Mouse (Mus musculus): ENCODE results near the gene Grwd1. TPM values are rescaled to one million over a fixed set of nuclear protein-coding genes. Genes with fewer than 3 reads are reported as not detected.
"Not testable (repeated sequence)": the region's sequence is repeated elsewhere in the genome, so short reads cannot be mapped to it uniquely, and the experiment has no call there.

Gene Grwd1
- 44.0 and 46.7 TPM in 2 replicates for polyA plus RNA-seq (2015; fragmentation: Nextera tagmentation; extraction: Ambion mirVana)

DNA sequence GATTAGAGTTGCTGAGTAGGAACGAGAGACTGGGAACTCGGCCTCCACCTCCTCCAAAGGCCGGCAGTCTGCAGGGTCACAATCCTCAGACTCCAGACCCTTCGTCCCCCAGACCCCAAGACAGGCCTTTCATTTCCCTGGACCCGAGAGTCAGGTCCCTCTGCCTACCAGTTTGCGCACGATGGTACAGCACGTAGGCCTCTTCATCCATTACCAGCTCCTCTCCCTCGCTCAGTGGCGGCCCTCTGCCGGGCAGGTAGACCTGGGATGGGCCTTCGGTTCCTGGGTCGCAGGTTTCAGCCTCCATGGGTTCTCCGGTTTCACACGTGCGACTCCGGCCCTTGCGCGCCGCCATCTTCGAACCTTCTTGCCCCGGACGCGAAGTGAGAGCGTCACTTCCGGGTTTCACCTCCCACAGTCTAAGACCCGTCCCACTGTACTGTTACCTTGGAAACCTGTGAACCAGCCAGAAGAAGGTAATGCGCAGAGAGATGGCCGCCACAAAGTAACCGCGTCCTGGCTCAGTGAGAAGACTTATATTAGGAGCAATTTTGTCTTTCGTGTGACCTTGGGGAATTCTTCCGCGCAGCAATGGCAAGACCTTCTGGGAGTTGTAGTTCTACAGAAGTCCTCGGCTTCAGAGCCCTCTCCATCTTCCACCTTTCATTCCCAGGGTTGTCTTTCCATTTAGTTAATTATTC, at the start of gene Grwd1:
TSS of gene Grwd1 (minus strand) at position 518 of the 701 bp plus-strand sequence.
- under 1% methylated on average over 35 of the region's 35 CpGs for WGBS
- Histone ChIP-seq H3K4me2 (ENCODE audit: low read length) (peak within 1 kb of the TSS; percentile 91), H3K27me3 (replicated peaks; ENCODE audit: control insufficient read depth, insufficient read depth, low read length) (peaks cover 39% of the 10 kb centered on the region), H3K9ac (ENCODE audit: low read depth, low read length) (peak within 1 kb of the TSS; percentile 75), H3K36me3 (ENCODE audit: control insufficient read depth, insufficient read depth, low read length) (peaks cover 11% of the 10 kb centered on the region), H3K9me3 (ENCODE audit: control insufficient read depth, low read length) (no peaks in the 10 kb centered on the region), H3K4me1 (ENCODE audit: control insufficient read depth, insufficient read depth, low read depth, low read length) (peaks cover 15% of the 10 kb centered on the region), H3K27ac (ENCODE audit: low read depth, low read length) (peak within 1 kb of the TSS; percentile 87), H3K4me3 (ENCODE audit: low read length) (peak within 1 kb of the TSS; percentile 84)
- ATAC-seq = peak; percentile 92

DNA sequence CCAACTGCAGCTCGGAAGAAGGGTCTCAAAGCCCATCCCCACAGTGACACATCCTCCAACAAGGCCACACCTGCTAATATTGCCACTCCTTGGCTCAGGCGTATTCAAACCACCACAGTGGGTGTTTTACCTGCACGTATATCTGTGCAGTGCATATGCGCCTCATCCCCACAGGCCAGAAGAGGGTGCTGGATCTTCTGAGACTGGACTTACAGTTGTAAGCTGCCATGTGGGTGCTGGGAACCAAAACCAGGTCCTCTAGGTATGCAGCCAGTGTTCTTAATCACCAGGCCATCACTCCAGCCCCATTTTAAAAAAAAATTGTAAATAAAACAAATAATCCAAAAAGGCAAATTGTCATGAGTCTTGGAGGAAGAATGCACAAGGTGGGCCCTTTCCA, 49.8 kb upstream of the Grwd1 start:
- no peaks in the 10 kb centered on the region for H3K4me1 ChIP-seq (ENCODE audit: control insufficient read depth, insufficient read depth, low read depth, low read length)
- H3K36me3 ChIP-seq (ENCODE audit: control insufficient read depth, insufficient read depth, low read length) = peaks cover 56% of the 10 kb centered on the region
- WGBS = 90% methylated on average over 4 of the region's 4 CpGs
- H3K4me2 ChIP-seq (ENCODE audit: low read length) = no peak overlapping the region
- ATAC-seq = no peak
- H3K9ac ChIP-seq (ENCODE audit: low read depth, low read length) = no peak overlapping the region
- no peak overlapping the region for H3K27ac ChIP-seq (ENCODE audit: low read depth, low read length)
- H3K9me3 ChIP-seq (ENCODE audit: control insufficient read depth, low read length) = no peaks in the 10 kb centered on the region
- H3K4me3 ChIP-seq (ENCODE audit: low read length) = no peak overlapping the region
- H3K27me3 ChIP-seq (replicated peaks; ENCODE audit: control insufficient read depth, insufficient read depth, low read length) = no peaks in the 10 kb centered on the region

DNA sequence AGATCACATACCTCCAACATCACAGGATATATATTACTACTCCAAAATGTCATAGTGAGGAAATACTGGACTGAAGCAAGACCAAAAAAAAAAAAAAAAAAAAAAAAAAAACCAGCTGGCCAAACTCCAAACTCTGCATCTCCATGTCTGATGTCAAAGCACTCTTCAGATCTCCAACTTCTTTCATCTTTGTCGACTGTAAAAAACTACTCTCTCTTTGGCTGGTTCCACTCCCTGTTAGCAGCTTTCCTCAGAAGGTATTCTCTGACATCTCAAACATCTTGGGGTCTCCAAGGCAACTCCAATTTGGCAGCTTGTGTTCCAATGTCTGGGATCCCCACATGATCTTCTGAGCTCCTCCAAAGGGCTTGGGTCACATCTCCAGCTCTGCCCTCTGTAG, 47.5 kb upstream of the Grwd1 start, which contains the start of gene Grin2d:
TSS of gene Grin2d (minus strand) at position 101 of the 400 bp plus-strand sequence.
- not testable (repeated sequence) for H3K4me2 ChIP-seq (ENCODE audit: low read length); H3K27me3 ChIP-seq (replicated peaks; ENCODE audit: control insufficient read depth, insufficient read depth, low read length); H3K9ac ChIP-seq (ENCODE audit: low read depth, low read length); H3K4me3 ChIP-seq (ENCODE audit: low read length); H3K27ac ChIP-seq (ENCODE audit: low read depth, low read length); H3K9me3 ChIP-seq (ENCODE audit: control insufficient read depth, low read length); ATAC-seq
- H3K36me3 ChIP-seq (ENCODE audit: control insufficient read depth, insufficient read depth, low read length) = peaks cover 41% of the 10 kb centered on the region
- peaks cover 14% of the 10 kb centered on the region for H3K4me1 ChIP-seq (ENCODE audit: control insufficient read depth, insufficient read depth, low read depth, low read length)
- WGBS = 91% methylated on average over 1 of the region's 1 CpGs

DNA sequence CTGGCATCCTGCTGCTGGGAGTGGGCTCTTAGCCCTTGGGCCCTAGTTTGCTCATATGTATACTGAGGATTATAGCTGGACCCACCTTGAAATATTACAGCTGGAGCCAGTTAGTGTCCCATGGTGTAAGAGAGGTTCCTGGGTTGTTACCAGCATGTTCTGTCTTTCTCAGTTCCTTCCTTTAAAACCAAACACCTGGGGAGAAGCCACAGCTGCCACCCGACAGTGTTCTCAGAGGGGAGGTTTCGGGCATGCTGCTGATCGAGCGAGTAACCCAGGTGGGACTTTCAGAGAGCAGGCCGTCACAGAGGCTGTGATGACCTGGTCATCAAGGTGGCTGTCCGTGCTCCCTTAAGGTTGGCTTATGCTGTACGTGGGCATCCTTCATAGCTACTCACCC, 46.2 kb upstream of the Grwd1 start:
- Histone ChIP-seq H3K4me3 (ENCODE audit: low read length) (no peak overlapping the region), H3K4me2 (ENCODE audit: low read length) (no peak overlapping the region), H3K4me1 (ENCODE audit: control insufficient read depth, insufficient read depth, low read depth, low read length) (peaks cover 14% of the 10 kb centered on the region), H3K27ac (ENCODE audit: low read depth, low read length) (no peak overlapping the region), H3K36me3 (ENCODE audit: control insufficient read depth, insufficient read depth, low read length) (peaks cover 29% of the 10 kb centered on the region), H3K27me3 (replicated peaks; ENCODE audit: control insufficient read depth, insufficient read depth, low read length) (no peaks in the 10 kb centered on the region), H3K9ac (ENCODE audit: low read depth, low read length) (no peak overlapping the region), H3K9me3 (ENCODE audit: control insufficient read depth, low read length) (no peaks in the 10 kb centered on the region)
- no peak for ATAC-seq
- WGBS = 99% methylated on average over 7 of the region's 7 CpGs

DNA sequence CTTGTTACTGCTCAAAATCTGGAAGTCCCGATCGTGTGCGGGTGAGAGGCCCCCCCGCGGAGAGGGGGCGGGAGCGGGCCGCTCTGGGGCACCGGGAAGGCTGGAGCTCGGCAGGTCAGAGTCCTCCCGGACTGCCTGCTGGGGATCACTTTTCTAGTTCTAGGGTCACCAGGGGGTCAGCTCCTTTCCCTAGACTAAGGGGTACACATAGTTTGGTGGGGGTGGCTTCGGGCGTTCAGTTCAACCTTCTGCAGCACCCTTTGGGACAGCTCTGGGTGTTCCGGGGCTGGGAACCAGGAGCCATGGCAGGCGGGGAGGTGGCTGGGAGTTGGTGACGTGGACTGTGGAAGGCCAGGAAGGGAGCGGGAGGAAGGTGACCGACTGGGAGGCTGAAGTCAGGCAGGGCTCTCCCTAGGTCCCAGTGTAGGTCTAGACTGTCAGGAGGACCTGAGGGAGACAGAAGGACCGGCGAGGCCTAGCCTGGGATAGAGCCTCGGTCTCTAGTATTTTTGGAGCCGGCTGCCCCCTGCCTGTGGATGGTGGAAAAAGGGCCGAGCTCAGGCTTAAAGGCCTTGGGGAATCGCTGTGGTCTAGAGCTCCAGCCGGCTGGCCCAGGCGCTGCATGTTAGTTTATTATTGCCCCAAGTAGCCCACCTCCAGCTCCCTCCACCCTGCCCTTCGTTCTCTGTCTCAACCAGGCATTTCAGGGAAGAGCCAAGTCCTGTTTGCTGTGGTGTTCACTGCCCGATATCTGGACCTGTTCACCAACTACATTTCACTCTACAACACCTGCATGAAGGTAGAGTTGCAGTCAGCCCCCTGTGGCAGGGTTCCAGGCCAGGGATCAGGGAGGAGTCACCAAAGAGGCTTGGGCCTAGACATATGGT, 42.6 kb upstream of the Grwd1 start:
- Histone ChIP-seq H3K4me2 (ENCODE audit: low read length) (peak overlapping the region; percentile 89), H3K36me3 (ENCODE audit: control insufficient read depth, insufficient read depth, low read length) (peaks cover 18% of the 10 kb centered on the region; the same call in 1 of the 2 replicates), H3K9ac (ENCODE audit: low read depth, low read length) (peak overlapping the region; percentile 72), H3K4me1 (ENCODE audit: control insufficient read depth, insufficient read depth, low read depth, low read length) (peaks cover 36% of the 10 kb centered on the region), H3K4me3 (ENCODE audit: low read length) (peak overlapping the region; percentile 52), H3K9me3 (ENCODE audit: control insufficient read depth, low read length) (no peaks in the 10 kb centered on the region), H3K27ac (ENCODE audit: low read depth, low read length) (peak overlapping the region; percentile 65), H3K27me3 (replicated peaks; ENCODE audit: control insufficient read depth, insufficient read depth, low read length) (no peaks in the 10 kb centered on the region)
- WGBS = 2% methylated on average over 28 of the region's 28 CpGs
- peak; percentile 19; the same call in 1 of the 2 replicates for ATAC-seq

DNA sequence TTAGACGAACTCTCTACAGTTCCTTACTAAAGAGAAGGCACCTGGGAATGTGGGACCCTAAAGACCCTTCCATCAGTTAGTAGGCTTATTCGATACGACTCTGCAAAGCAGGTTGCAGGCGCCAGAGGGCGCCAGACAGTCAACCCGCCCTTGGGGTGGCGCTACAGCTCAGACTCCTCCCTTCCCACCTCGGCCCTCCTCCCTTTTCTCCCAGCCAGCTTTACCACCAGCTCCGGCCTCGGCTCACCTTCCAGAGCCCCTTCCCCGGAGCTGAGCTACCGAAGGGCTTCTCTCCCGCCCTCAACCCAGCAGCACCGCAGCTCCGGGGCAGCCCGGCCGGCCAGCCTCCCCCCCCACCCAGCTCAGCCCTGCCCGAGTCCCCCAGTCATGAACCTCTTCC, 41.9 kb upstream of the Grwd1 start, which contains the start of gene Kdelr1:
TSS of gene Kdelr1 (plus strand) at position 149 of the 400 bp plus-strand sequence.
- WGBS = under 1% methylated on average over 18 of the region's 18 CpGs
- Histone ChIP-seq H3K36me3 (ENCODE audit: control insufficient read depth, insufficient read depth, low read length) (peaks cover 15% of the 10 kb centered on the region; the same call in 1 of the 2 replicates), H3K9ac (ENCODE audit: low read depth, low read length) (peak within 1 kb of the TSS; percentile 72), H3K4me2 (ENCODE audit: low read length) (peak within 1 kb of the TSS; percentile 89), H3K27me3 (replicated peaks; ENCODE audit: control insufficient read depth, insufficient read depth, low read length) (no peaks in the 10 kb centered on the region), H3K4me3 (ENCODE audit: low read length) (peak within 1 kb of the TSS; percentile 52), H3K4me1 (ENCODE audit: control insufficient read depth, insufficient read depth, low read depth, low read length) (peaks cover 43% of the 10 kb centered on the region), H3K27ac (ENCODE audit: low read depth, low read length) (peak within 1 kb of the TSS; percentile 65), H3K9me3 (ENCODE audit: control insufficient read depth, low read length) (no peaks in the 10 kb centered on the region)
- peak; percentile 73 for ATAC-seq

DNA sequence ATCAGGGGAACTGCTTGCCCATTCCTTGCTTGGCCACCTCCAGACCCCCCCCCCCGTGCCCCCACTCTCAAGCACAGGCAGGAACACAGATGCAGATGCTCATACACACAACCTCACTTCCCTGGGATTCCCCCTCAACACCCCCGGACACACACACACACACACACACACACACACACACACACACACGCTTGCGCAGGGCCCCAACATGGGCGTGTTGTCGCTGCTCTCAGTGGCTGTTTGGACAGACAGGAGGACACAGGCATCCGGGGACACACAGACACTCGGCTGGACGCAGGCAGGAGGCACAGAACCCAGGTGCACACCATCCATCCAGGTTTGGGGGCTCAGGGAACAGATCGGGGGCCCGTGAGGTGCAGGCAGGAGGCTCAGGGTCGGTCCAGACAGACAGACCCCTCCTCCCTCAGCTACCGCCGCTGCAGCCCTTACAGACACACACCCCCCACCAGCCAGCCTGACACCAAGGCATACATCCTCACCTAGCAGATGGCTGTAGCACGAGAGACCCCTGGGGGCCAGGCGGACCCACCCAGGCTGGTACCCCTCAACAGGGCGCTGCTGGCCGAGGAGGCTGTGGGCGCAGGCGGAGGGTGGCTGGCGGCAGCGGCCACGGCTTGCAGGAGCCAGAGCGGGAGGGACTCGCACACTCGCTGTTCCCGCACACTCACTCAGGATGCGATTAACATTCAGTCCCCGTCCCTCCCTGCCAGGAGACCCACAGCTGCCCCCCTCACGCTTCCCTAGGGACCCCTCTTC, 39.7 kb upstream of the Grwd1 start:
- Histone ChIP-seq H3K9ac (ENCODE audit: low read depth, low read length) (peak overlapping the region; percentile 84), H3K9me3 (ENCODE audit: control insufficient read depth, low read length) (no peaks in the 10 kb centered on the region), H3K27ac (ENCODE audit: low read depth, low read length) (peak overlapping the region; percentile 60), H3K4me1 (ENCODE audit: control insufficient read depth, insufficient read depth, low read depth, low read length) (peaks cover 53% of the 10 kb centered on the region), H3K4me3 (ENCODE audit: low read length) (peak overlapping the region; percentile 72), H3K36me3 (ENCODE audit: control insufficient read depth, insufficient read depth, low read length) (no peaks in the 10 kb centered on the region), H3K27me3 (replicated peaks; ENCODE audit: control insufficient read depth, insufficient read depth, low read length) (no peaks in the 10 kb centered on the region), H3K4me2 (ENCODE audit: low read length) (peak overlapping the region; percentile 79)
- under 1% methylated on average over 30 of the region's 30 CpGs for WGBS
- ATAC-seq = peak; percentile 7

DNA sequence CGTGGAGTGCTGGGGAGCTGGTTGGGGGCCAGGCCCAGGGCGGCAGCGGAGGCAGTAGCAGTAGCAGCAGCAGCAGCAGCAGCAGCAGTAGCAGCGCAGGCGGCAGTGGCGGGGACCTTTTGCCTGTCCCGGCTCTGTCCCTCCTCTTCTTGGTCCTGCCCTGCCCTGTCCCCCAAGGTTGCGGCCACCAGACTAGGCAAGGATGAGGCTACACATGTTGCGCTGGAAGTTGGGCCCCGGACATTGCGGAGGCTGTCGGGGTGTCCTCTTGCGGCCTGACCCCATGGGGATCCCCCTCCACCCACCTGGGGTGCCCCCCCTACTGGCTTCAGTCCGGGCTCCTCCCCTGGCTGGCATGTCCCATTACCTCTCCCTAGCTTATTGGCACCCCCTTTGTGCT, 39.0 kb upstream of the Grwd1 start:
- Histone ChIP-seq H3K27ac (ENCODE audit: low read depth, low read length) (peak overlapping the region; percentile 60), H3K36me3 (ENCODE audit: control insufficient read depth, insufficient read depth, low read length) (no peaks in the 10 kb centered on the region), H3K9ac (ENCODE audit: low read depth, low read length) (peak overlapping the region; percentile 84), H3K9me3 (ENCODE audit: control insufficient read depth, low read length) (no peaks in the 10 kb centered on the region), H3K27me3 (replicated peaks; ENCODE audit: control insufficient read depth, insufficient read depth, low read length) (no peaks in the 10 kb centered on the region), H3K4me2 (ENCODE audit: low read length) (peak overlapping the region; percentile 79), H3K4me3 (ENCODE audit: low read length) (peak overlapping the region; percentile 72), H3K4me1 (ENCODE audit: control insufficient read depth, insufficient read depth, low read depth, low read length) (peaks cover 50% of the 10 kb centered on the region)
- WGBS = 5% methylated on average over 10 of the region's 14 CpGs
- no peak for ATAC-seq
